Mouse (Mus musculus): ENCODE results near the gene Pah. TPM values are rescaled to one million over a fixed set of nuclear protein-coding genes. Genes with fewer than 3 reads are reported as not detected.

Gene Pah
- 4.4 and 8.2 TPM in 2 replicates for polyA plus RNA-seq (2011; ENCODE audit: insufficient read depth, insufficient read length, low replicate concordance, missing spikeins)

DNA sequence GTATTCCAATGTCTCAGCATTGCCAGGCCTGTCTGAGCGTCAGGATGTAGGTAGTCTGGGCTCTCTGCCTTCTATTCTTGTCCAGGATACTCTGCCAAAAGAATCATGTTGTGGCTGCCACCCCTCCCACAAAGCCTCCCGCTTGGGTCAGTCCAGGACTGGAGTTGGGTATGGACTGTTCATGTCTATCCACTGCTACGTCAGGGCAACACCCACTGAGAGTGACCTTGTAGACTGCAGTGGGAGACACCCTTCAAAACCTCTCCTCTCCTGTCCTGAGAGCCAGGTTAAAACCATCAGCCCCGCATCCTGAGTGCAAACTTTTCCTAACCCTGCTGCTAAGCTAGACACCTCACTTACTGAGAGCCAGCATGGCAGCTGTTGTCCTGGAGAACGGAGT, at the start of gene Pah:
TSS of gene Pah (plus strand) at position 150 of the 400 bp plus-strand sequence.
- TF ChIP-seq POLR2A (IDR thresholded peaks at IDR 0.05; ENCODE audit: borderline replicate concordance, control insufficient read depth, low read depth, low read length) = no peak
- no peak for TF ChIP-seq CTCF (IDR thresholded peaks at IDR 0.05; ENCODE audit: control insufficient read depth, insufficient read depth, low read length)
- Histone ChIP-seq H3K4me3 (replicated peaks; ENCODE audit: control insufficient read depth, low read depth, low read length) (no peak within 1 kb of the TSS), H3K4me1 (ENCODE audit: control insufficient read depth, insufficient read depth, low read length) (no peaks in the 10 kb centered on the region), H3K27ac (ENCODE audit: control insufficient read depth, insufficient read depth, low read depth, low read length, poor library complexity) (no peak within 1 kb of the TSS)
- whole genome bisulfite sequencing = 73% methylated on average over 5 of the region's 5 CpGs

- H3K27ac ChIP-seq (ENCODE audit: control insufficient read depth, insufficient read depth, low read depth, low read length, poor library complexity) = no peak overlapping the region
- WGBS = 76% methylated on average over 10 of the region's 10 CpGs
- H3K4me1 ChIP-seq (ENCODE audit: control insufficient read depth, insufficient read depth, low read length) = no peaks in the 10 kb centered on the region
- no peak overlapping the region for H3K4me3 ChIP-seq (replicated peaks; ENCODE audit: control insufficient read depth, low read depth, low read length)
- TF ChIP-seq CTCF (IDR thresholded peaks at IDR 0.05; ENCODE audit: control insufficient read depth, insufficient read depth, low read length) = no peak
- no peak for TF ChIP-seq POLR2A (IDR thresholded peaks at IDR 0.05; ENCODE audit: borderline replicate concordance, control insufficient read depth, low read depth, low read length)
Observed at GRCm38 (mm10) chr10:87473475-87474131, 48.0 kb upstream of the Pah start.

- no peak for TF ChIP-seq CTCF (IDR thresholded peaks at IDR 0.05; ENCODE audit: control insufficient read depth, insufficient read depth, low read length)
- TF ChIP-seq POLR2A (IDR thresholded peaks at IDR 0.05; ENCODE audit: borderline replicate concordance, control insufficient read depth, low read depth, low read length) = no peak
- Histone ChIP-seq H3K4me3 (replicated peaks; ENCODE audit: control insufficient read depth, low read depth, low read length) (no peak overlapping the region), H3K4me1 (ENCODE audit: control insufficient read depth, insufficient read depth, low read length) (no peaks in the 10 kb centered on the region), H3K27ac (ENCODE audit: control insufficient read depth, insufficient read depth, low read depth, low read length, poor library complexity) (no peak overlapping the region)
- WGBS = 85% methylated on average over 2 of the region's 2 CpGs
Observed at GRCm38 (mm10) chr10:87474971-87475370, 46.6 kb upstream of the Pah start.

DNA sequence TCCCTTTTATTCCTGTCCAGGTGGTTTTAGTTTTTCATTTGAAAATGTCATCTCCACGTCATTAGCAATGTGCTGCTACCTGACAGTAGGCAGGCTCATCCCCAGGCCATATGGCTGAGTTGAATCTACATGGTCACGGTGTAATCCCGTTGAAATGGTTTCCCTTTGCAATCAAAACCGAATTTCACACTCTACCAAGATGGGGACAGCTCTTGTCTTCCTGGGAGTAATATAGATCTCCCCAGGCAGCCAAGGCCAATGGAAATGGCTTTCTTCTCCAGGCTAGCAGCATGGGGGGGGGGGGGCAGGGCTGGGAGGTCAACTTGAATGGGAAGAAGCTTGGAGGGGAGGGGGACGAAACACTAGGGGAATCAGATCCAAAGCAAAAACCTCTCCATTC, 43.7 kb upstream of the Pah start:
- TF ChIP-seq POLR2A (IDR thresholded peaks at IDR 0.05; ENCODE audit: borderline replicate concordance, control insufficient read depth, low read depth, low read length) = no peak
- TF ChIP-seq CTCF (IDR thresholded peaks at IDR 0.05; ENCODE audit: control insufficient read depth, insufficient read depth, low read length) = no peak
- Histone ChIP-seq H3K4me1 (ENCODE audit: control insufficient read depth, insufficient read depth, low read length) (no peaks in the 10 kb centered on the region), H3K27ac (ENCODE audit: control insufficient read depth, insufficient read depth, low read depth, low read length, poor library complexity) (no peak overlapping the region), H3K4me3 (replicated peaks; ENCODE audit: control insufficient read depth, low read depth, low read length) (no peak overlapping the region)
- 53% methylated on average over 5 of the region's 5 CpGs for WGBS

GRCm38 (mm10) chr10:87484831-87485720, 36.5 kb upstream of the Pah start:
- no peak for TF ChIP-seq POLR2A (IDR thresholded peaks at IDR 0.05; ENCODE audit: borderline replicate concordance, control insufficient read depth, low read depth, low read length)
- no peak for TF ChIP-seq CTCF (IDR thresholded peaks at IDR 0.05; ENCODE audit: control insufficient read depth, insufficient read depth, low read length)
- 9% methylated on average over 17 of the region's 17 CpGs for whole genome bisulfite sequencing
- no peak overlapping the region for H3K4me3 ChIP-seq (replicated peaks; ENCODE audit: control insufficient read depth, low read depth, low read length)
- H3K27ac ChIP-seq (ENCODE audit: control insufficient read depth, insufficient read depth, low read depth, low read length, poor library complexity) = no peak overlapping the region
- no peaks in the 10 kb centered on the region for H3K4me1 ChIP-seq (ENCODE audit: control insufficient read depth, insufficient read depth, low read length)

GRCm38 (mm10) chr10:87485721-87486620, 35.6 kb upstream of the Pah start:
- H3K4me3 ChIP-seq (replicated peaks; ENCODE audit: control insufficient read depth, low read depth, low read length) = no peak overlapping the region
- H3K4me1 ChIP-seq (ENCODE audit: control insufficient read depth, insufficient read depth, low read length) = no peaks in the 10 kb centered on the region
- no peak overlapping the region; the same call in 1 of the 2 replicates for H3K27ac ChIP-seq (ENCODE audit: control insufficient read depth, insufficient read depth, low read depth, low read length, poor library complexity)
- TF ChIP-seq POLR2A (IDR thresholded peaks at IDR 0.05; ENCODE audit: borderline replicate concordance, control insufficient read depth, low read depth, low read length) (no peak), CTCF (IDR thresholded peaks at IDR 0.05; ENCODE audit: control insufficient read depth, insufficient read depth, low read length) (no peak)
- WGBS = 3% methylated on average over 33 of the region's 33 CpGs

DNA sequence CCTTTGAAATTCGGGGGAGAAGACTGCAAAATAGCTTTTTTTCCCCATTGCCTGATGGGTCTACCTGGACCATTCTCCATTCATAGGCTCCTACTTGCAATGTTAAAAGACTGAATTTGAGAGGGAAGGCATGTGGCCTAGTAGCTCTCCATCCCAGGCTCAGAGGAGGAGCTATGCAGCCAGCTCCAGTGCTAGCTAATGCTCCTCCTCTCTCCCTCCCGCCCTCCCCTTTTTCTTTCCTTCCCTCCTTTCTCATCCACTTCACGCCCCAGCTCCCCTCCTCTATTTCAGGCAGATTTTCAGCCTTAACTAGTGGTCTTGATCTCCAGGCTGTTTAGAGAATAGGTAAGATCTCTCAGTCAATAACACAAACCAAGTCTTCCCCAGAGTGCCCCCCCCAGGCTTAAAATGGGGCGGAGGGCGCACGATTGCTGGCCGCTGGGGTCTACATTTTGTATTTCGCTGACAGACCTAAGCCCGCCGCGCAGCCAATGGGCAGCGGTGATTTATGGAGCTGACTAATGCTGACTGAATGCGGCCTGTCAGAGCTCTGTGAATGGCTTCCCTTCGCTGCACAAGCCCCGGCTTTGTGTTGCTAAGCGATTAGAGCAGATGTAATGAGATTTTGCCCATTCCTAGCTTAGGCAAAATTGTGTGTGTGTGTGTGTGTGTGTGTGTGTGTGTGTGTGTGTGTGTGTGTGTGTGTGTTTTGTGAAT, 33.0 kb upstream of the Pah start:
- WGBS = 4% methylated on average over 16 of the region's 16 CpGs
- Histone ChIP-seq H3K4me3 (replicated peaks; ENCODE audit: control insufficient read depth, low read depth, low read length) (no peak overlapping the region), H3K27ac (ENCODE audit: control insufficient read depth, insufficient read depth, low read depth, low read length, poor library complexity) (no peak overlapping the region), H3K4me1 (ENCODE audit: control insufficient read depth, insufficient read depth, low read length) (no peaks in the 10 kb centered on the region)
- no peak for TF ChIP-seq CTCF (IDR thresholded peaks at IDR 0.05; ENCODE audit: control insufficient read depth, insufficient read depth, low read length)
- TF ChIP-seq POLR2A (IDR thresholded peaks at IDR 0.05; ENCODE audit: borderline replicate concordance, control insufficient read depth, low read depth, low read length) = no peak
